Mouse (Mus musculus) lung, postnatal 0 days (tissue): Measurements from ENCODE around the gene Ccdc24.

Experiments
- CTCF ChIP-seq: IDR thresholded peaks from 2 replicates; pipeline ENCODE4 v1.5.1; 2016; ENCODE audit warnings: antibody characterized with exemption, mild to moderate bottlenecking
- EP300 ChIP-seq: IDR thresholded peaks from 2 replicates; pipeline ENCODE4 v1.6.1; 2016; ENCODE audit warnings: antibody characterized with exemption, mild to moderate bottlenecking, control low read depth

- no peak for TF ChIP-seq CTCF
- TF ChIP-seq EP300, result no peak
Measured at GRCm38 (mm10) chr4:117860570-117860969, 11.8 kb downstream of the Ccdc24 start.
